11 mouse cellular contexts compared by ENCODE assay signal in the genomic region with DNA sequence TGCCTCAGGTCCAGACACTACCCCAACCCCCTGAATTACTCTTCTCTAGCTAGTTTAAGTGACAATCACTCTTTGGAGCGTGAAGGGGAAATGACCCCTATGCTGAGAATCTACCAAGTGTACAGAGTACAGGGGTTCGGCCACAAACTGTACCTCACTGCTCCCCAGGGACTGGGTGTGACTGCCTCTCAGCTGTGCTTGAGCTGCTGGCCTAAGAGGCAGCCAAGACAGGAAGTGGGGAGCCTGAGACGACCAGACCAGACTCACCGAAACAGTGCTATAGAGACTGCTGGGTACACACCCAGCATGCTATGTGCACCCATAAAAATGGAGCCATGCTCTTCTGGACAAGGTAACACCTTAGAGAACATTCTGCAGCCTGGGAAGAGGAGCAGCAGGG.
DNase-seq lines count a peak whose midpoint lies in the region.
"Had no signal": no experiment of that assay in that cellular context is flagged by ENCODE, and none has a peak within 500 bp of the region (broad histone marks: within the 10 kb centered on the region; RNA-seq: fewer than 3 reads in every experiment).

No protein-coding gene starts in this region.

- no peak overlapping the region for H3K4me3 ChIP-seq in midbrain, embryonic 10.5 days

- WGBS in midbrain, embryonic 10.5 days: 87% methylated on average over 4 of the region's 4 CpGs

- no peak overlapping the region for H3K27ac ChIP-seq in midbrain, embryonic 10.5 days (replicated peaks)
- H3K27ac ChIP-seq: kidney, postnatal 0 days had no signal

- intact Hi-C loops in gastrocnemius, postnatal 14 days (cut with DNase I; ENCODE audit: low total_unique reads): no loop called here
- intact Hi-C loops in heart, postnatal 36 days (cut with DNase I): no loop called here

- peaks cover 84% of the 10 kb centered on the region for H3K27me3 ChIP-seq in midbrain, embryonic 10.5 days (ENCODE audit: low read depth, poor library complexity, severe bottlenecking)

- peaks cover 14% of the 10 kb centered on the region for H3K4me1 ChIP-seq in midbrain, embryonic 10.5 days

- no peaks in the 10 kb centered on the region for H3K9me3 ChIP-seq in midbrain, embryonic 10.5 days (replicated peaks)

- peak; percentile 35 for DNase-seq in gastrocnemius, postnatal 14 days
- no peak for DNase-seq in gastrocnemius, postnatal 25 days
- DNase-seq in B cell, adult 2 months: peak; percentile 93 to 96
- peak; percentile 14 to 26 for DNase-seq in heart, postnatal 36 days
- DNase-seq in natural killer cell, adult 2 months (ENCODE audit: low spot score in 2 of 2): peak; percentile 64 to 89
- DNase-seq in layer of hippocampus, postnatal 10 days (ENCODE audit: low spot score in 2 of 2): no peak
- DNase-seq in urinary bladder, adult 2 months (ENCODE audit: low spot score): no peak
- DNase-seq in midbrain, embryonic 10.5 days (ENCODE audit: low spot score): no peak
- DNase-seq: adrenal gland, adult 2 months; cerebellum, postnatal 10 days had no signal

- no peaks in the 10 kb centered on the region for H3K36me3 ChIP-seq in midbrain, embryonic 10.5 days

Comparison
In these comparisons a context has a peak if more than half of its experiments do, and no peak if none do; other contexts are left out.
1. DNase-seq: peak in gastrocnemius, postnatal 14 days (single experiment), B cell, adult 2 months (2 of 2), heart, postnatal 36 days (2 of 2) and natural killer cell, adult 2 months (2 of 2); none in gastrocnemius, postnatal 25 days (single experiment), layer of hippocampus, postnatal 10 days (0 of 2), urinary bladder, adult 2 months (single experiment) and midbrain, embryonic 10.5 days (single experiment).